Mouse (Mus musculus) forebrain, embryonic 14.5 days (tissue): ENCODE measurements at regions not wholly inside any gene's neighbourhood (a gene's known extent, or its start where the extent isn't known, plus 50 kb on each side); places are given as distances from the start of the nearest gene placed in this dataset.
"Not testable (repeated sequence)": the region's sequence is repeated elsewhere in the genome, so short reads cannot be mapped to it uniquely, and the experiment has no call there.

Experiments used
- ATAC-seq: fragments of 200-750 bp; cut with Nextera tagmentation; 2 replicates; pipeline ENCODE4 v1.8.0; 2017; ENCODE audit warnings: mild to moderate bottlenecking, moderate library complexity
- DNase-seq: peaks from one replicate; pipeline ENCODE4 v3.0.0-alpha.2; 2015; ENCODE audit warnings: low spot score
- H3K27ac ChIP-seq: fragments of 300-500 bp; sonication (generic); 2 replicates; pipeline ENCODE4 v1.5.1; 2014; ENCODE audit warnings: low read depth, mild to moderate bottlenecking, control low read depth, low read length, moderate library complexity
- H3K27me3 ChIP-seq: fragments of 300-500 bp; sonication (generic); replicated peaks from 2 replicates; pipeline ENCODE4 v1.6.1; 2014; ENCODE audit warnings: low read length, control low read depth, mixed read lengths; ENCODE audit not compliant: control insufficient read depth, insufficient read depth
- H3K36me3 ChIP-seq: fragments of 300-500 bp; sonication (generic); 2 replicates; pipeline ENCODE4 v1.6.1; 2014; ENCODE audit warnings: low read length, control low read depth; ENCODE audit not compliant: control insufficient read depth, insufficient read depth
- H3K4me1 ChIP-seq: fragments of 300-500 bp; sonication (generic); 2 replicates; pipeline ENCODE4 v1.6.1; 2014; ENCODE audit warnings: antibody characterized with exemption, low read length, control low read depth; ENCODE audit not compliant: control insufficient read depth, insufficient read depth
- H3K4me2 ChIP-seq: fragments of 300-500 bp; sonication (generic); 2 replicates; pipeline ENCODE4 v1.6.1; 2014; ENCODE audit warnings: mild to moderate bottlenecking, control low read depth, low read length
- H3K4me3 ChIP-seq: fragments of 300-500 bp; sonication (generic); 2 replicates; pipeline ENCODE4 v1.5.1; 2014; ENCODE audit warnings: low read depth, low read length, control low read depth
- H3K9ac ChIP-seq: fragments of 300-500 bp; sonication (generic); 2 replicates; pipeline ENCODE4 v1.6.1; 2014; ENCODE audit warnings: mild to moderate bottlenecking, low read length, control low read depth, moderate library complexity
- H3K9me3 ChIP-seq: fragments of 300-500 bp; sonication (generic); replicated peaks from 2 replicates; pipeline ENCODE4 v1.6.1; 2016; ENCODE audit warnings: low read length, control low read depth, mixed read lengths; ENCODE audit not compliant: control insufficient read depth
- WGBS: fragments of 180-500 bp; shearing (Covaris S2); extraction: QIAGEN DNeasy Blood & Tissue Kit; methylation state at CpG from one replicate; pipeline ENCODE4 v1.1.7; 2014; 5-methylcytosine and 5-hydroxymethylcytosine counted together

DNA sequence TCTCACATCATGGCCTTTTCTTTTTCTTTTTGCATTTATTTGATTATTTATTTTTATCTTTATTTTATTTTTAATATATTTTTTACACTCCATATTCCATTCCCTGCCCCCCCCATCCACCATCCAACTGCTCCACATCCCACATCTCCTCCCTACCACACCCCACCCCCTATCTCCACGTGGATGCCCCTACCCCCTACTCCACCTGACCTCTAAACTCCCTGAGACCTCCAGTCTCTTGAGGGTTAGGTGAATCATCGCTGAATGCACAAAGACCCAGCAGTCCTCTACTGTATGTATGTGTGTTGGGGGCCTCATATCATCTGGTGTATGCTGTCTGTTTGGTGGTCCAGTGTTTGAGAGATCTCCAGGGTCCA, 102.1 kb upstream of the 2210010C04Rik start:
- H3K4me3 ChIP-seq, ATAC-seq, H3K27ac ChIP-seq, H3K4me2 ChIP-seq, H3K9me3 ChIP-seq, DNase-seq, H3K4me1 ChIP-seq, H3K9ac ChIP-seq, H3K27me3 ChIP-seq, H3K36me3 ChIP-seq: not testable (repeated sequence)
- 47% methylated on average over 2 of the region's 2 CpGs for WGBS

DNA sequence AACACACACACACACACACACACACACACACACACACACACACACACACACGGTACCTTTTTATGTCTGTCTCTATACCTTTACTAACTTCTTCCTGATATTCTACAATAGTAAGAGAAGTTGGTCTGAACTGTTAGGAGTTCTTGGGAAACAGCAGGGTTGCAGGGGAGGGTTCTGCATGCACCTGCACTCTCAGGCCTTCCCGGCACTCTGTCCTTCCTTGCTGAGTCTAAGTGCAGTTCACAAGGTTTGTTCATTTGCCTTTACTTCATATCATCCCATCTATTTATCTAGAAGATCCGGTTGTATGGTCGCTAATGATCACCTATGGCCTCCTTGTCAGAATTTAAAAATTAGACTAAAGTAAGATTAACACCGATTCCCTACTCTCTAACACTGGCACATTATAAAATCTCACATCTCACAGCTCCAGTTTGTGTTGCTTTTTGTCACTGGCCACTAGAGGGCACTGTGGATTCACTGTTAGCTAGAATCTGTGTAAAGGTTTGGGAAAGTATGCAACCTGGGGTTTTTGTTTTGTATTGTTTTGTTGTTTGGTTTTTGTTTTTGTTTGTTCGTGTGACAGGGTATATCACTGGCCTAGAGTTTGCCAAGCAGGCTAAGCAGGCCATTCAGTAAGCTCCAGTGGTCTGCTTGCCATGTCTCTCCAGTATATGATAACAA, 101.5 kb upstream of the 2210010C04Rik start:
- Histone ChIP-seq H3K9ac (no peak overlapping the region), H3K4me1 (no peaks in the 10 kb centered on the region), H3K27me3 (no peaks in the 10 kb centered on the region), H3K36me3 (no peaks in the 10 kb centered on the region), H3K4me2 (no peak overlapping the region), H3K4me3 (no peak overlapping the region), H3K27ac (no peak overlapping the region), H3K9me3 (no peaks in the 10 kb centered on the region)
- DNase-seq = peak; percentile 86
- peak; percentile 76 for ATAC-seq
- WGBS = 32% methylated on average over 6 of the region's 6 CpGs

DNA sequence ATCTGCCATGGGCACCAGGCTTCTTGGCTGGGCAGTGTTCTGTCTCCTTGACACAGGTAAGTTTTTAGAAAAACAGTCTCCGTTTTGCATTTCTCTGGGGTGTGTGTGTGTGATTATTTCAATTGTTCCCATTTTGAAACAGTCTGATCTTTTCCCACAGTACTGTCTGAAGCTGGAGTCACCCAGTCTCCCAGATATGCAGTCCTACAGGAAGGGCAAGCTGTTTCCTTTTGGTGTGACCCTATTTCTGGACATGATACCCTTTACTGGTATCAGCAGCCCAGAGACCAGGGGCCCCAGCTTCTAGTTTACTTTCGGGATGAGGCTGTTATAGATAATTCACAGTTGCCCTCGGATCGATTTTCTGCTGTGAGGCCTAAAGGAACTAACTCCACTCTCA, 99.9 kb upstream of the 2210010C04Rik start:
- ATAC-seq (no peak), DNase-seq (no peak)
- Histone ChIP-seq H3K4me1 (no peaks in the 10 kb centered on the region), H3K27me3 (no peaks in the 10 kb centered on the region), H3K9me3 (no peaks in the 10 kb centered on the region), H3K9ac (no peak overlapping the region), H3K36me3 (no peaks in the 10 kb centered on the region), H3K27ac (no peak overlapping the region), H3K4me3 (no peak overlapping the region), H3K4me2 (no peak overlapping the region)
- 71% methylated on average over 4 of the region's 4 CpGs for WGBS

DNA sequence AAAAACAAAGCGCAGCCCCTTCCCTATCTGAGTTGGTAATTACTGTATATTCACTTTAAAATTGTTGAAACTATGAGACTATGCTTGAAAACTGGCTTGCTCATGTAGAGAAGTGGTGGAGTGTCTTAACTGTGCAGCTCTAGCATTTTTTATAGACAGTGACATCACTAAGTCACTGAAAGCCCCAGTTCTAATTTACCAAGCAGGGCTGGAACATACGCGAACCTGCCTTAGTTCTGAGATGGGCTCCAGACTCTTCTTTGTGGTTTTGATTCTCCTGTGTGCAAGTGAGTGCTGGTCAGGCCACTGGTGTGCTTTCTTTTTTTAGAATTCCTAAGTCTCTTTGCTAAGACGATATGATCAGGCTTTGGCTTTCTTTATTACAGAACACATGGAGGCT, 94.6 kb upstream of the 2210010C04Rik start:
- H3K4me2 ChIP-seq = no peak overlapping the region
- no peaks in the 10 kb centered on the region for H3K9me3 ChIP-seq
- no peak overlapping the region for H3K27ac ChIP-seq
- no peak for ATAC-seq
- WGBS = 92% methylated on average over 4 of the region's 4 CpGs
- H3K9ac ChIP-seq = no peak overlapping the region
- no peaks in the 10 kb centered on the region for H3K4me1 ChIP-seq
- no peak overlapping the region for H3K4me3 ChIP-seq
- DNase-seq = no peak
- H3K27me3 ChIP-seq = no peaks in the 10 kb centered on the region
- no peaks in the 10 kb centered on the region for H3K36me3 ChIP-seq

DNA sequence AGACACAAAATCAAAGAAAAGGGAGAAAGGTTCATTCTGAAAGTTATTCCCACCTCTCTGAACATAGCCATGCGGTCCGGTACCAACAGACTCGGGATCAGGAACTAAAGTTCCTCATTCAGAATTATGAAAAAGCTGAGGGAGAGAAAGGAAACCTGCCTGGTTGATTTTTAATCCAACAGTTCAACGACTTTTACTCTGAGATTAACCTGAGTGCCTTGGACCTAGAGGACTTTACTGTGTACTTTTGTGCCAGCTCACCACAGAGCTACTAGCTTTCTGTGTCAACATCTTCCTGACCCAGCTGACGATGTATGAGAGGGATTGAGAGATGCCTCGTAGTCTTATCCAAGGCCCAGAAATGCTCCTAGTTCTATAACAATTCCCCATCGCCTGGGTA, 92.5 kb upstream of the 2210010C04Rik start:
- WGBS = 82% methylated on average over 7 of the region's 7 CpGs
- H3K36me3 ChIP-seq = no peaks in the 10 kb centered on the region

DNA sequence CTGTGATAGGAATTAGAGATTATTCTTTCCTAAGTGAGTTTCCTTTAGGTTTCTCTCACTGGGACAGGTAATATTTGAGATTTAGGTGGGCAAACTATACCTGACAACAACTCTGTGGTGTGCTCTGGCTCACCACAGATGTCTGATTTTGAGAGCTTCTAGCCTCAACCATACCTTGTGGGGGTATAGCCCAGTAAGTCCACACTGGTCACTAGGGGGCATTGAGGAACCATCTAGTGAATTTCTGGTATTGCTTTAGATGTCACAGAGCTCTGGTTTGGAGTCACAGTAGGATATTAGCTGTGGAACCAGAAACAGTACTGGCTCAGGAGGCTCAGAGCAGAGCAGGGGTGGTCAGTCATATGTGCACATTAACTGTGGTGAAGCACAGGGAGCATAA, 91.5 kb upstream of the 2210010C04Rik start:
- DNase-seq (no peak), ATAC-seq (no peak)
- no peaks in the 10 kb centered on the region for H3K4me1 ChIP-seq
- H3K9me3 ChIP-seq = no peaks in the 10 kb centered on the region
- H3K36me3 ChIP-seq = no peaks in the 10 kb centered on the region
- H3K27me3 ChIP-seq = no peaks in the 10 kb centered on the region
- no peak overlapping the region for H3K4me2 ChIP-seq
- H3K9ac ChIP-seq = no peak overlapping the region
- no peak overlapping the region for H3K4me3 ChIP-seq
- H3K27ac ChIP-seq = no peak overlapping the region

More for the DNA sequence above, 92.5 kb upstream of the 2210010C04Rik start:
- H3K9me3 ChIP-seq = no peaks in the 10 kb centered on the region
- H3K27me3 ChIP-seq = no peaks in the 10 kb centered on the region
- ATAC-seq (no peak), DNase-seq (no peak)
- H3K4me3 ChIP-seq = no peak overlapping the region
- H3K9ac ChIP-seq = no peak overlapping the region
- no peak overlapping the region for H3K4me2 ChIP-seq
- no peak overlapping the region for H3K27ac ChIP-seq
- H3K4me1 ChIP-seq = no peaks in the 10 kb centered on the region

DNA sequence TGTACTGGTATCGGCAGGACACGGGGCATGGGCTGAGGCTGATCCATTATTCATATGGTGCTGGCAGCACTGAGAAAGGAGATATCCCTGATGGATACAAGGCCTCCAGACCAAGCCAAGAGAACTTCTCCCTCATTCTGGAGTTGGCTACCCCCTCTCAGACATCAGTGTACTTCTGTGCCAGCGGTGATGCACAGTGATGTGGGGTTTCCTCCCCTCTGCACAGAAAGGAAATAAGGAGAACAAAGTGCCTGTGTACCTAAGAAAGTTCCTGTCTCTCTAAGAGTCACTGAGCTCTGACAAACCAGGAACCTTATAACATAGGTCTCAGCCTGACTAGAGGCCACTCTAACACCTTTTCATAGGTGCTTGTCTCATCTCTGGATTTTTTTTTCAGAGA, 86.3 kb upstream of the 2210010C04Rik start:
- ATAC-seq (no peak), DNase-seq (no peak)
- WGBS = 93% methylated on average over 3 of the region's 3 CpGs
- Histone ChIP-seq H3K9ac (no peak overlapping the region), H3K27ac (no peak overlapping the region), H3K4me3 (no peak overlapping the region), H3K4me1 (no peaks in the 10 kb centered on the region), H3K4me2 (no peak overlapping the region), H3K9me3 (no peaks in the 10 kb centered on the region), H3K36me3 (no peaks in the 10 kb centered on the region), H3K27me3 (no peaks in the 10 kb centered on the region)

DNA sequence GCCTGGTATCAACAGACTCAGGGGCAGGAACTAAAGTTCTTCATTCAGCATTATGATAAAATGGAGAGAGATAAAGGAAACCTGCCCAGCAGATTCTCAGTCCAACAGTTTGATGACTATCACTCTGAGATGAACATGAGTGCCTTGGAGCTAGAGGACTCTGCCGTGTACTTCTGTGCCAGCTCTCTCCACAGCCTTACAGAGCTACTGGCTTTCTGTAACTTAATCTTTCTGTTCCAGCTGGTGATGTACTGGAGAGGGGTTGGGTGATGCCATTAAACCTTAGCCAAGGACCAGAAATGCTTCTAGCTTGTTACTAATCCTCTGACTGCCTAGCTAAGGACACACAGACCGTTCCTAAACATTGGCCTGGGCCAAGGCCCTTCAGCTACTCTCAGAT, 83.9 kb upstream of the 2210010C04Rik start:
- no peaks in the 10 kb centered on the region for H3K27me3 ChIP-seq
- DNase-seq (no peak), ATAC-seq (no peak)
- H3K4me1 ChIP-seq = no peaks in the 10 kb centered on the region
- H3K9ac ChIP-seq = no peak overlapping the region
- no peak overlapping the region for H3K27ac ChIP-seq
- no peaks in the 10 kb centered on the region for H3K9me3 ChIP-seq
- H3K4me2 ChIP-seq = no peak overlapping the region
- no peaks in the 10 kb centered on the region for H3K36me3 ChIP-seq
- H3K4me3 ChIP-seq = no peak overlapping the region
- 86% methylated on average over 2 of the region's 2 CpGs for WGBS

DNA sequence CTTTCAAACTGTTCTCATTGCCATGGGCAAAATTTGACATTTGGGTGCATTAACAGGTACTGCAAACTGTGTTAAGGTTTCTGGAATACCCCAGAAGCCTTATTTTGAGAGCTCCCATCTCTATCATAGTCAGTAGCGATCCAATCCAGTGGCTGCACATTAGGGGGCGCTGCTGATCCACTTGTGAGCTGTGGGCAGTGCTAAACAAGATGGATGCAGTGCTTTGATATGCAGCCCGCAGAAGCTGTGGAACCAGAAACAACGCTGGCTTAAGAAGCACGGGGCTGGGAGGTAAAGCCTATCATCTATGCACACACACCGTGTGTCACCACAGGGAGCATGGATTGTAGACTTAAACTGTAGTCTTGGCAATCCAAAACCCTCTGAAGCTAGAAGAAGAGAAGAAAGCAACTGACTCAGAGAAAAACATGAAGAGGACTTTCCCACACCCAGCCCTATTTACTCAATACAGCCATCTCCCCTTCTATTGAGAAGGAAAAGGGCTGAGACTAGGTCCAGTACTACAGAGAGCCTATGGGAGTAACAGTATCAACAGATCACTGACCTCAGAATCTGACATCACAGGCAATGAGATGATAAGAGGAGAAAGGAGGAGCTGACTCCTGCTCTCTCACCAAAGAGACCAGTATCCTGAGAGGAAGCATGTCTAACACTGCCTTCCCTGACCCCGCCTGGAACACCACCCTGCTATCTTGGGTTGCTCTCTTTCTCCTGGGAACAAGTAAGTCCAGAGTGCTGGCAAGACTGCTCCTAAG, 83.1 kb upstream of the 2210010C04Rik start:
- no peak overlapping the region for H3K27ac ChIP-seq
- H3K27me3 ChIP-seq = no peaks in the 10 kb centered on the region
- no peaks in the 10 kb centered on the region for H3K4me1 ChIP-seq
- DNase-seq = peak; percentile 38
- no peak overlapping the region for H3K4me2 ChIP-seq
- 18% methylated on average over 7 of the region's 7 CpGs for WGBS
- H3K9me3 ChIP-seq = no peaks in the 10 kb centered on the region
- no peaks in the 10 kb centered on the region for H3K36me3 ChIP-seq
- H3K4me3 ChIP-seq = no peak overlapping the region
- ATAC-seq = peak; percentile 58; the same call in 1 of the 2 replicates
- H3K9ac ChIP-seq = no peak overlapping the region
